8 mouse cellular contexts compared by ENCODE assay signal in the genomic region with DNA sequence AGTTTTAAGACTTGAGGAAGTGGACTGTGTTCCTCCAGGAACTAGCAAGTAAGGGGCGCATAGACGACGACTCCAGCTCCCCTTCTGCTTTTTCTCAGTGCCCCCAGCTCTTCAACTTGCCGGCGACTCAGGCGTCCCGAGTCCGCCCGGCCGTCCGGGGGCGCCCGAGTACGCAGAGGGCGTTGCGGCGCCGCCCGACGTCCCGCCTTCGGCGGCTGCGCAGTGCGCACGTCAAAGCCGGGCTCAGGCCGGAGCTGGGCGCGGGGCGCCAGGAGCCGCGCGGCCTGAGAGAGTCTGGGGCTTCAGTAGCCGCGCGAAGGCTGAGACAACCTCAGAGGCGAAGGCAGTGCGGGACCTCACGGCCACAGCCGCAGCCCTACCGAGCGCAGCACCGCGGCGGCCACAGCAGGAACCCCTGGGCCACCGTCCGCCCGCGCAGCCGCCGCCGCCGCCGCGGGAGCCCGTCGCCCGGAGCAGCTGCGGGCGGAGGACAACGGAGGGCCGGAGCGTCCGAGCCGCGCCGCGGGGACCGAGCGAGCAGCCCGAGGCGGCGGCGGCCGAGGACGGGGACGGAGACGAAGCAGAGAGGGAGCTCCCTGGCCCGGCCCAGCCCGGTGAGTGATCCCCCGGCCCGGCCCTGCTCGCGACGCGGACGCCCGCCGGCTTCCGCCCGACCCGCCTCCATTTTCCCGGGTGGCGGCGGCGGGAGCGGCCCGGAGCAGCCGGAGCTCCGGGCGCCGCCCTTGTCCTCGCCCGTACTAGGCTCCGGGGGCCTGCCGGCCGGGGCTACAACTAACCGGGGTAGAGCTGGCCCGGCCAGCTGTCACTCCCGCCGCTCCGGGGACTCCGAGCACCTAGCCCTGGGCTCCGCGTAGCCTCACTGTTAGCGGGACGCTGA. TPM values are rescaled to one million over a fixed set of nuclear protein-coding genes. Genes with fewer than 3 reads are reported as not detected.
DNase-seq lines count a peak whose midpoint lies in the region; ATAC-seq and TF ChIP-seq lines count a peak whose summit lies in the region.

Gene Cab39 (plus strand): TSS at position 234 of the 898 bp plus-strand sequence.

- peak within 1 kb of the TSS; percentile 76 to 77 for H3K4me3 ChIP-seq in MEL (ENCODE audit: control insufficient read depth in 1 of 2, insufficient read depth in 1 of 2, low read depth in 2 of 2, low read length in 2 of 2)
- H3K4me3 ChIP-seq in cerebellum, adult 2 months (replicated peaks; ENCODE audit: insufficient read depth, low read depth, low read length) = peak within 1 kb of the TSS; percentile 93
- peak within 1 kb of the TSS; percentile 99 for H3K4me3 ChIP-seq in lung, embryonic 16.5 days (ENCODE audit: low read length)

- no peak for TF ChIP-seq EP300 in MEL (IDR thresholded peaks at IDR 0.05; ENCODE audit: low read depth in 1 of 2, low read length in 2 of 2)

- peaks cover 7 to 23% of the 10 kb centered on the region in 2 experiments; a peak in 3 of 4 replicates for H3K36me3 ChIP-seq in MEL (ENCODE audit: control insufficient read depth in 1 of 2, insufficient read depth in 2 of 2, low read length in 2 of 2)
- H3K36me3 ChIP-seq in lung, embryonic 16.5 days (ENCODE audit: control insufficient read depth, insufficient read depth, low read length) = no peaks in the 10 kb centered on the region

- peak within 1 kb of the TSS; percentile 85 for H3K4me2 ChIP-seq in lung, embryonic 16.5 days (ENCODE audit: low read depth, low read length)

- H3K9me3 ChIP-seq in MEL (replicated peaks; ENCODE audit: insufficient read depth, low read length) = no peaks in the 10 kb centered on the region
- H3K9me3 ChIP-seq in lung, embryonic 16.5 days (ENCODE audit: control insufficient read depth, low read length) = no peaks in the 10 kb centered on the region

- peak; percentile 94 for DNase-seq in MEL (ENCODE audit: low read depth, low spot score)
- DNase-seq in cerebellum, adult 2 months = peak; percentile 87 to 88
- DNase-seq in forelimb bud, embryonic 11.5 days (ENCODE audit: low read depth, low spot score) = peak; percentile 89
- peak; percentile 46 for DNase-seq in layer of hippocampus, adult 9-10 months (ENCODE audit: low spot score)
- DNase-seq in ovary, postnatal 10 days (ENCODE audit: low spot score) = peak; percentile 75
- DNase-seq in thymus, postnatal 10 days (ENCODE audit: low spot score in 2 of 2) = peak; percentile 78 to 91

- peak within 1 kb of the TSS; percentile 78 for H3K27ac ChIP-seq in MEL (ENCODE audit: control insufficient read depth, low read depth, low read length)
- H3K27ac ChIP-seq in cerebellum, adult 2 months (ENCODE audit: insufficient read depth, low read length) = peak within 1 kb of the TSS; percentile 52
- peak within 1 kb of the TSS; percentile 94 for H3K27ac ChIP-seq in lung, embryonic 16.5 days (ENCODE audit: low read length)

- no peak for TF ChIP-seq RAD21 in MEL (IDR thresholded peaks at IDR 0.05; ENCODE audit: low read depth, low read length)

- under 1% methylated on average over 118 of the region's 118 CpGs for WGBS in cerebellum, adult 2 months
- WGBS in lung, embryonic 16.5 days = under 1% methylated on average over 95 of the region's 118 CpGs

- H3K79me2 ChIP-seq in MEL (ENCODE audit: control insufficient read depth, insufficient read depth, low read length, poor library complexity) = peaks cover 44% of the 10 kb centered on the region

- H3K4me1 ChIP-seq in MEL (ENCODE audit: control insufficient read depth in 1 of 2, insufficient read depth in 2 of 2, low read length in 2 of 2) = peaks cover 0 to 7% of the 10 kb centered on the region in 2 experiments; a peak in 1 of 4 replicates
- H3K4me1 ChIP-seq in cerebellum, adult 2 months (ENCODE audit: control insufficient read depth, insufficient read depth, low read length) = no peaks in the 10 kb centered on the region
- H3K4me1 ChIP-seq in lung, embryonic 16.5 days (replicated peaks; ENCODE audit: control insufficient read depth, insufficient read depth, low read length) = peaks cover 3% of the 10 kb centered on the region

- peak; percentile 35 to 85 (median 82); a peak in 5 of 6 replicates for TF ChIP-seq CTCF in MEL (IDR thresholded peaks at IDR 0.05 in 2 of 3, conservative IDR thresholded peaks at IDR 0.05 in 1 of 3; ENCODE audit: control insufficient read depth in 1 of 3, insufficient read depth in 1 of 3, low read depth in 2 of 3, low read length in 3 of 3, poor library complexity in 1 of 3, severe bottlenecking in 1 of 3)
- TF ChIP-seq CTCF in cerebellum, adult 2 months (IDR thresholded peaks at IDR 0.05; ENCODE audit: borderline replicate concordance, insufficient read depth, low read depth, low read length) = peak; percentile 55; the same call in 1 of the 2 replicates

- H3K9ac ChIP-seq in MEL (ENCODE audit: control insufficient read depth, low read depth, low read length, poor library complexity, severe bottlenecking) = peak within 1 kb of the TSS; percentile 94
- H3K9ac ChIP-seq in lung, embryonic 16.5 days (ENCODE audit: low read length) = peak within 1 kb of the TSS; percentile 98

- peak; percentile 93 to 95 for ATAC-seq in hematopoietic stem cell, adult 5-6 weeks (replicated peaks in 1 of 2; ENCODE audit: insufficient read depth in 1 of 2, low FRiP score in 2 of 2, low TSS enrichment in 1 of 2, low read depth in 1 of 2, poor library complexity in 2 of 2, severe bottlenecking in 2 of 2)
- ATAC-seq in lung, embryonic 16.5 days (ENCODE audit: low read depth) = peak; percentile 96

- H3K27me3 ChIP-seq in MEL (ENCODE audit: control insufficient read depth in 1 of 2, insufficient read depth in 2 of 2, low read length in 2 of 2) = no peaks in the 10 kb centered on the region
- no peaks in the 10 kb centered on the region for H3K27me3 ChIP-seq in cerebellum, adult 2 months (ENCODE audit: control insufficient read depth, insufficient read depth, low read length)
- no peaks in the 10 kb centered on the region for H3K27me3 ChIP-seq in lung, embryonic 16.5 days (ENCODE audit: control insufficient read depth, insufficient read depth, low read depth, low read length)

- peak; percentile 93 to 95 for TF ChIP-seq POLR2A in MEL (IDR thresholded peaks at IDR 0.05; ENCODE audit: control insufficient read depth in 1 of 2, insufficient read depth in 1 of 2, low read depth in 1 of 2, low read length in 2 of 2, poor library complexity in 1 of 2)
- peak; percentile 79; the same call in 1 of the 2 replicates for TF ChIP-seq POLR2A in cerebellum, adult 2 months (IDR thresholded peaks at IDR 0.05; ENCODE audit: borderline replicate concordance, insufficient read depth, low read length)

TF ChIP-seq in MEL, 35 proteins besides CTCF, POLR2A, EP300 and RAD21:
- peak; percentile 74; the same call in 1 of the 2 replicates for TF ChIP-seq TCF12 (IDR thresholded peaks at IDR 0.05; ENCODE audit: low read depth, low read length)
- TF ChIP-seq GABPA (IDR thresholded peaks at IDR 0.05; ENCODE audit: low read depth, low read length) = peak; percentile 69; the same call in 1 of the 2 replicates
- peak; percentile 65; the same call in 1 of the 2 replicates for TF ChIP-seq TBP (IDR thresholded peaks at IDR 0.05; ENCODE audit: low read depth, low read length)
- no peak for TF ChIP-seq CHD1 (IDR thresholded peaks at IDR 0.05; ENCODE audit: low read depth, low read length)
- TF ChIP-seq CHD2 (IDR thresholded peaks at IDR 0.05; ENCODE audit: low read length) = no peak
- peak; percentile 48 for TF ChIP-seq SIN3A (IDR thresholded peaks at IDR 0.05; ENCODE audit: low read length)
- peak; percentile 40 for TF ChIP-seq MXI1 (IDR thresholded peaks at IDR 0.05; ENCODE audit: low read depth, low read length)
- TF ChIP-seq MEF2A (IDR thresholded peaks at IDR 0.05; ENCODE audit: extremely low read depth, insufficient replicate concordance, low read depth, low read length, poor library complexity, severe bottlenecking) = no peak
- TF ChIP-seq SMC3 (IDR thresholded peaks at IDR 0.05; ENCODE audit: low read depth, low read length) = peak; percentile 38
- no peak for TF ChIP-seq ZKSCAN1 (IDR thresholded peaks at IDR 0.05; ENCODE audit: low read depth, low read length)
- TF ChIP-seq USF1 (IDR thresholded peaks at IDR 0.05; ENCODE audit: low read depth, low read length) = no peak
- no peak for TF ChIP-seq GATA1 (IDR thresholded peaks at IDR 0.05; ENCODE audit: low read depth, low read length)
- peak; percentile 68; the same call in 1 of the 2 replicates for TF ChIP-seq POLR2AphosphoS2 (IDR thresholded peaks at IDR 0.05; ENCODE audit: low read length)
- TF ChIP-seq NELFE (IDR thresholded peaks at IDR 0.05; ENCODE audit: low read depth, low read length) = peak; percentile 96
- 0 out of 2 replicates have a peak, but pooled peaks have one; percentile 46 for TF ChIP-seq MAX (IDR thresholded peaks at IDR 0.05; ENCODE audit: low read length)
- peak; percentile 86 for TF ChIP-seq HCFC1 (IDR thresholded peaks at IDR 0.05; ENCODE audit: low read depth, low read length)
- TF ChIP-seq JUND (IDR thresholded peaks at IDR 0.05; ENCODE audit: low read depth, low read length) = no peak
- TF ChIP-seq MYB (IDR thresholded peaks at IDR 0.05; ENCODE audit: low read depth, low read length) = no peak
- no peak for TF ChIP-seq ZNF384 (IDR thresholded peaks at IDR 0.05; ENCODE audit: low read depth, low read length)
- no peak for TF ChIP-seq BHLHE40 (IDR thresholded peaks at IDR 0.05; ENCODE audit: borderline replicate concordance, low read depth, low read length)
- TF ChIP-seq ZMIZ1 (IDR thresholded peaks at IDR 0.05; ENCODE audit: low read depth, low read length) = peak; percentile 71; the same call in 1 of the 2 replicates
- peak; percentile 81 for TF ChIP-seq NRF1 (IDR thresholded peaks at IDR 0.05; ENCODE audit: insufficient read depth, low read depth, low read length, poor library complexity, severe bottlenecking)
- TF ChIP-seq UBTF (IDR thresholded peaks at IDR 0.05; ENCODE audit: borderline replicate concordance, insufficient read depth, low read depth, low read length) = 0 out of 2 replicates have a peak, but pooled peaks have one; percentile 71
- TF ChIP-seq ELF1 (IDR thresholded peaks at IDR 0.05; ENCODE audit: low read depth, low read length) = peak; percentile 53; the same call in 1 of the 2 replicates

RNA-seq across cellular contexts. Expression of gene Cab39, which starts in this region (rescaled TPM):
- total RNA-seq in MEL (2012; rRNA removed) = 68.7 and 72.5 TPM in 2 replicates
- 100 to 1,000 TPM in 1 of 2 experiments, 10 to 100 TPM in 1; 66.5 to 144 TPM for polyA plus RNA-seq in MEL (2012; ENCODE audit: insufficient read depth in 1 of 2, insufficient read length in 2 of 2, low read depth in 1 of 2, low replicate concordance in 2 of 2, missing spikeins in 1 of 2)
- polyA plus RNA-seq in cerebellum, adult 2 months (2012; rRNA removed) = 121 and 127 TPM in 2 replicates
- 97.1 and 112 TPM in 2 replicates for total RNA-seq in hematopoietic stem cell, adult 5-6 weeks (2017)
- polyA plus RNA-seq in lung, embryonic 16.5 days (2015; fragmentation: Nextera tagmentation; extraction: Ambion mirVana) = 26.3 TPM in 2 replicates

Comparison
In these comparisons a context has a peak if more than half of its experiments do, and no peak if none do; other contexts are left out.
1. Peak in every context shown above with its lines: DNase-seq, ATAC-seq, H3K4me3 ChIP-seq and H3K27ac ChIP-seq.